In the genomic region with DNA sequence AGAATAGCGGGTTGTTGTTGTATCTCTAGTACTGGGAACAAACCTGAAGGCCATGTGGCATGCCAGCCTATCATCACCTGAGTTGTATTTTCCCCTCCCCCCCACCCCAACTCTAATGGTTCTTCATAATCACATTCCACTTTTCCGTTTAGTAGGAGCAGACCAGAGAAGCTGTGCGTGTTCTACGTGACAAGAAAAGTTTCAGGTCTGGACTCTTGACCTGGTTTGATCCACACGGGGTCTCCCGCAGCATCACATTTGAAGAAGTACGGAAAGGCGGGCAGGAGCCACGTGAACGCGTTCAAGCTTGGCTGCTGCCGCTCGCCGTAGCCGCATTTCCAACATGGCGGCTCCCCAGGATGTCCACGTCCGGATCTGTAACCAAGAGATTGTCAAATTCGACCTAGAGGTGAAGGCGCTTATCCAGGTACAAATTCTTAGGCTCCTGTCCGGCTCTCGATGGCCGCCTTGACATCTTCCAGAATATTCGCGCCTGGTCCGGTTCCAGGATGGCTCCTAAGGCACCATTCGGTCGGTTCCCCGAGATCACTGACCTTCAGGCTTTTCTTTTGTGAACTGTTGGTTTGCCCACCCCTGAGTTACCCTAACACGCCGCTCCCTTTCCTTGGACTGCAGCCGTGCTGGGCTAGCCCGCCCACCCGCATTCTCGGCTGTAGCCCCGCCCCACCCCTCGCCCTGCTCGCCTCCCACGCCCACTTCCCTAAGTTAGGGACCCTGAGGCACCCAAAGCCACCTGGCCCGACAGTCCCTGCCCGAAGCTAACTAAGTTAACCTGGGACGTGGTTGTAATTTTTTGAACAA, we compare ENCODE assay signal across 8 mouse cellular contexts. TPM values are rescaled to one million over a fixed set of nuclear protein-coding genes. Genes with fewer than 3 reads are reported as not detected.
A peak's percentile ranks its signal among the peaks of the same experiment; 100 is the strongest.
DNase-seq lines count a peak whose midpoint lies in the region; ATAC-seq and TF ChIP-seq lines count a peak whose summit lies in the region.

TSS of gene Bnip1 (plus strand) at position 317 of the 822 bp plus-strand sequence.

- no peaks in the 10 kb centered on the region for H3K27me3 ChIP-seq in embryonic facial prominence, embryonic 13.5 days
- H3K27me3 ChIP-seq in limb, embryonic 14.5 days (ENCODE audit: control insufficient read depth, insufficient read depth, low read length), result no peaks in the 10 kb centered on the region
- H3K27me3 ChIP-seq in midbrain, postnatal 0 days (ENCODE audit: insufficient read depth, low read length), result no peaks in the 10 kb centered on the region

- H3K9ac ChIP-seq in embryonic facial prominence, embryonic 13.5 days, result peak within 1 kb of the TSS; percentile 84
- H3K9ac ChIP-seq in limb, embryonic 14.5 days (ENCODE audit: low read depth, low read length, severe bottlenecking), result peak within 1 kb of the TSS; percentile 76
- H3K9ac ChIP-seq in midbrain, postnatal 0 days (replicated peaks; ENCODE audit: low read length, poor library complexity, severe bottlenecking), result peak within 1 kb of the TSS; percentile 74

- H3K9me3 ChIP-seq in embryonic facial prominence, embryonic 13.5 days, result no peaks in the 10 kb centered on the region
- no peaks in the 10 kb centered on the region for H3K9me3 ChIP-seq in limb, embryonic 14.5 days (ENCODE audit: control insufficient read depth, low read length)
- no peaks in the 10 kb centered on the region for H3K9me3 ChIP-seq in midbrain, postnatal 0 days (ENCODE audit: low read length)

- TF ChIP-seq POLR2A in limb, embryonic 14.5 days (IDR thresholded peaks at IDR 0.05; ENCODE audit: borderline replicate concordance, extremely low read depth, insufficient read depth, insufficient read length), result no peak

- peak within 1 kb of the TSS; percentile 92 for H3K27ac ChIP-seq in embryonic facial prominence, embryonic 13.5 days
- peak within 1 kb of the TSS; percentile 88 for H3K27ac ChIP-seq in limb, embryonic 14.5 days (replicated peaks; ENCODE audit: low read depth, low read length)
- H3K27ac ChIP-seq in midbrain, postnatal 0 days (ENCODE audit: low read depth, low read length), result peak within 1 kb of the TSS; percentile 82

- TF ChIP-seq CTCF in midbrain, postnatal 0 days (IDR thresholded peaks at IDR 0.05), result no peak; the same call in 1 of the 2 replicates

- under 1% methylated on average over 42 of the region's 42 CpGs for WGBS in embryonic facial prominence, embryonic 13.5 days
- whole genome bisulfite sequencing in limb, embryonic 14.5 days, result under 1% methylated on average over 42 of the region's 42 CpGs
- under 1% methylated on average over 42 of the region's 42 CpGs for WGBS in midbrain, postnatal 0 days

- ATAC-seq in embryonic facial prominence, embryonic 13.5 days (ENCODE audit: insufficient number of reproducible peaks, insufficient read depth, low FRiP score, low TSS enrichment, low read depth), result peak; percentile 72; the same call in 1 of the 2 replicates
- peak; percentile 91 for ATAC-seq in limb, embryonic 14.5 days (ENCODE audit: low FRiP score, low read depth)
- peak; percentile 63; the same call in 1 of the 2 replicates for ATAC-seq in midbrain, postnatal 0 days (ENCODE audit: low FRiP score)

- peaks cover 15% of the 10 kb centered on the region for H3K4me1 ChIP-seq in embryonic facial prominence, embryonic 13.5 days
- peaks cover 9% of the 10 kb centered on the region; the same call in 1 of the 2 replicates for H3K4me1 ChIP-seq in limb, embryonic 14.5 days (ENCODE audit: control insufficient read depth, insufficient read depth, low read length)
- H3K4me1 ChIP-seq in midbrain, postnatal 0 days (ENCODE audit: insufficient read depth, low read length), result peaks cover 8% of the 10 kb centered on the region; the same call in 1 of the 2 replicates

- peak within 1 kb of the TSS; percentile 74 for H3K4me2 ChIP-seq in embryonic facial prominence, embryonic 13.5 days
- H3K4me2 ChIP-seq in limb, embryonic 14.5 days (replicated peaks; ENCODE audit: low read depth, low read length, severe bottlenecking), result peak within 1 kb of the TSS; percentile 80
- H3K4me2 ChIP-seq in midbrain, postnatal 0 days (ENCODE audit: low read depth, low read length, poor library complexity, severe bottlenecking), result peak within 1 kb of the TSS; percentile 86

- peak; percentile 79 for DNase-seq in 3134 (ENCODE audit: extremely low read depth, insufficient read length, low spot score)
- DNase-seq in adrenal gland, postnatal 14 days, result peak; percentile 87
- DNase-seq in heart, adult 8-10 months (ENCODE audit: low spot score), result peak; percentile 80
- DNase-seq in kidney, adult 9 months, result peak; percentile 79
- peak; percentile 85 for DNase-seq in limb, embryonic 14.5 days (ENCODE audit: low spot score)
- DNase-seq in midbrain, postnatal 0 days (ENCODE audit: low spot score), result peak; percentile 85
- peak; percentile 65 to 77 for DNase-seq in spleen, postnatal 14 days (ENCODE audit: low spot score in 2 of 2)

- peak within 1 kb of the TSS; percentile 75 for H3K4me3 ChIP-seq in embryonic facial prominence, embryonic 13.5 days
- H3K4me3 ChIP-seq in limb, embryonic 14.5 days (replicated peaks; ENCODE audit: low read length), result peak within 1 kb of the TSS; percentile 69
- peak within 1 kb of the TSS; percentile 70 for H3K4me3 ChIP-seq in midbrain, postnatal 0 days (ENCODE audit: low read depth, low read length)

- peaks cover 26% of the 10 kb centered on the region for H3K36me3 ChIP-seq in embryonic facial prominence, embryonic 13.5 days
- H3K36me3 ChIP-seq in limb, embryonic 14.5 days (ENCODE audit: control insufficient read depth, insufficient read depth, low read length), result peaks cover 21% of the 10 kb centered on the region
- peaks cover 22% of the 10 kb centered on the region; the same call in 1 of the 2 replicates for H3K36me3 ChIP-seq in midbrain, postnatal 0 days (ENCODE audit: insufficient read depth, low read length)

RNA-seq across cellular contexts. Expression of gene Bnip1, which starts in this region (rescaled TPM):
- total RNA-seq in adrenal gland, postnatal 14 days (2021), result 21.6 and 28.6 TPM in 2 replicates
- 52.3 and 64.3 TPM in 2 replicates for polyA plus RNA-seq in embryonic facial prominence, embryonic 13.5 days (2015; fragmentation: Nextera tagmentation; extraction: Ambion mirVana)
- total RNA-seq in heart, adult 8-10 months (2022), result 10 to 100 TPM; 25.0 to 32.1 (median 29.9) TPM
- polyA plus RNA-seq in limb, embryonic 14.5 days (2012; rRNA removed), result 45.6 and 48.7 TPM in 2 replicates
- polyA plus RNA-seq in limb, embryonic 14.5 days (2014; fragmentation: Nextera tagmentation; extraction: Ambion mirVana), result 49.3 and 49.4 TPM in 2 replicates
- 48.2 and 56.8 TPM in 2 replicates for total RNA-seq in midbrain, postnatal 0 days (2014; rRNA removed)
- 53.4 and 53.7 TPM in 2 replicates for polyA plus RNA-seq in midbrain, postnatal 0 days (2015; fragmentation: Nextera tagmentation; extraction: Ambion mirVana)

Comparison
In these comparisons a context has a peak if more than half of its experiments do, and no peak if none do; other contexts are left out.
1. Peak in every context shown above with its lines: DNase-seq, ATAC-seq, H3K4me3 ChIP-seq and H3K27ac ChIP-seq.